Mouse (Mus musculus) brain, embryonic 14.5 days (tissue): ENCODE measurements around the gene Timm29. TPM values are rescaled to one million over a fixed set of nuclear protein-coding genes. Genes with fewer than 3 reads are reported as not detected.

Source experiments
- DNase-seq: peaks from one replicate; pipeline ENCODE4 v3.0.0-alpha.2; 2011; ENCODE audit warnings: low read depth
- CTCF ChIP-seq: fragments of 200-500 bp; IDR thresholded peaks from 2 replicates; pipeline ENCODE4 v1.5.1; 2012; ENCODE audit warnings: inconsistent platforms, mild to moderate bottlenecking, moderate library complexity, borderline replicate concordance; ENCODE audit not compliant: insufficient read depth, insufficient read length; ENCODE audit errors: extremely low read depth
- POLR2A ChIP-seq: fragments of 200-500 bp; IDR thresholded peaks from 2 replicates; pipeline ENCODE4 v1.6.1; 2012; ENCODE audit warnings: mild to moderate bottlenecking, inconsistent platforms, borderline replicate concordance; ENCODE audit not compliant: poor library complexity, insufficient read depth, insufficient read length, severe bottlenecking; ENCODE audit errors: extremely low read depth
- polyA plus RNA-seq: library from polyadenylated mRNA; depleted of rRNA; stranded (reverse); fragments of >200 nt; gene quantifications from 2 replicates; pipeline ENCODE4 v1.2.3, GENCODE M21; 2012

Gene Timm29
- polyA plus RNA-seq, 1 experiment: 80.7 TPM

DNA sequence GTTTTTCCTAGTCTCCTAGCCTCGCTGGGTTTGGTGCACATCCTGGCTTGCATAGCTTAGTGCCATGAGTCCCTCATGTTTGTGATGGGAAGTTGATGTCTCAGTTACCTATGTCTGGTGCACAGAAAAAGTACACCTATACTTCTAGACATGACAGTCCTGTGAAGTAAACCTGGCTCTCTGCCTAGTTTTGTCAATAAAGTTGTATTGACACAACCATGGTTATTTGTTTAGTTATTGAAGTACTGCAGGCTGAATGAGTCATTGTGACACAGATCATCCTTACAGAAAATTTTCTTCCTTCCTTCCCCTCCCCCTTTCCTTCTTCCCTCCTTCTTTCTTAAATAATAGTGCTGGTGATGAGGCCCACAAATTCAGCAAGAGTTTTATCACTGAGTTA, 28.1 kb upstream of the Timm29 start:
- no peak for DNase-seq
- TF ChIP-seq CTCF: no peak
- TF ChIP-seq POLR2A: no peak

DNA sequence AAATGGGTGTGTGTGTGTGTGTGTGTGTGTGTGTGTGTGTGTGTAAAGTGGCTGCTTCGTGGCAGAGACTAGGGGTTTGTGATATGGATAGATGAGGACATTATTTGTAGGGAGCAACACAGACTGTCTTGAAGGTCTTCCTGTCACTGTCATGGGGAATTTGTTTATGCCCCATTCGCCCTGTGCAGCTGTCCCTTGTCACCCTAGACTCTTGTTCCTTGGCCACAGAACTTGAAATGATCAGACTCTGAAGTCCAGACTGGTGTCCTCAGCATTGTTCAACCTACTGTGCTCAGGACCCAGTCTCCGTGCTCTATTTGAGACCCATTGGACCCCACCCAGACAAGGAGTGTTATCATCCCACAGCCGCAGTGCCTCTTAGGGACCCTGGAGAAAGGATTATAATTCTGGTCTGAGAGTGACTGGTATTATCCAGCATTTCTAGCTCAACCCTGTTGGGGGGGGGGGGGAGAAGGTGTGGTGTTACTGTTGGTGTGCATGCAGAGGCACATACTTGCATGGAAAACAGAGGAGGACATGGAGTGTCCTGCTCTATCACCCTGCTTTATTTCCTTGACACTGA, 27.4 kb upstream of the Timm29 start:
- no peak for DNase-seq
- no peak for TF ChIP-seq POLR2A
- TF ChIP-seq CTCF: no peak

DNA sequence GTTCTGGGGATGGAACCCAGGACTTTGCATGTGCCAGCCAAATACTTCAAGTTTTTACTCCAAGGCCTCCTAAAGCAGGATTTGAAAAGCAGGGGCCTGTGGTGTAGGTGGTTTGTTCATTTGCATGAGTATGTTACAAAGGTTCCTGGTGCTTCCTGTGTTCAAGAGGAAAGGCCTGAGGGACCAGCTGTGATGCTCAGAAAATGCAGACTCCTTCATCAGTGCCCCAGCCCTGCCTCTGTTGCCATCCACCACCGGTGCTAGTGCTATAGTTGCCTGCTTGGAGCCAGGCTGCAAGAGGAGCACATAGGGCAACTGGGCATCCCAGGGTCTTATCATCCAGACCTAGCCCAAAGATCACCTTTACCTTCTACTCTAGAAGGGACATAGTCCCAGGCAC, 26.0 kb upstream of the Timm29 start:
- DNase-seq: no peak
- TF ChIP-seq CTCF (no peak), POLR2A (no peak)

DNA sequence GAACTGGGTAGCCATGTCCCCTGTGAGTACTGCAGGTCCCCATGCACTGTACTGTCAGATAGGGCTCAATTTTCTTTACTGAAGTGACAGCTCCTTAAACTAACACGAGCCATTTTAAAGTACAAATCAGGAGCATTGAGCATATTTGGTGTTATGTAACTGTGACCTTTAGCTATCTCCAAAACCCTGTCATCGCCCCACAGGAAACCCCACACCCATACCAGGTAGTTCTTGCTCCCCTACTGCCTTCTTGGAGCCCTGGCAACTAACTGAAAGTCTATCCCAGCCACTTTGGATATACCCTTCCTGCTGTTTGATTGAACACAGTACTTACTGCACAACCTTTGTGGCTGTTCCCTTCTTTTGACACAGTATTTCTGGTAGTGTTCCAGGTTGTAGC, 25.5 kb upstream of the Timm29 start:
- DNase-seq: no peak
- TF ChIP-seq POLR2A (no peak), CTCF (no peak)

DNA sequence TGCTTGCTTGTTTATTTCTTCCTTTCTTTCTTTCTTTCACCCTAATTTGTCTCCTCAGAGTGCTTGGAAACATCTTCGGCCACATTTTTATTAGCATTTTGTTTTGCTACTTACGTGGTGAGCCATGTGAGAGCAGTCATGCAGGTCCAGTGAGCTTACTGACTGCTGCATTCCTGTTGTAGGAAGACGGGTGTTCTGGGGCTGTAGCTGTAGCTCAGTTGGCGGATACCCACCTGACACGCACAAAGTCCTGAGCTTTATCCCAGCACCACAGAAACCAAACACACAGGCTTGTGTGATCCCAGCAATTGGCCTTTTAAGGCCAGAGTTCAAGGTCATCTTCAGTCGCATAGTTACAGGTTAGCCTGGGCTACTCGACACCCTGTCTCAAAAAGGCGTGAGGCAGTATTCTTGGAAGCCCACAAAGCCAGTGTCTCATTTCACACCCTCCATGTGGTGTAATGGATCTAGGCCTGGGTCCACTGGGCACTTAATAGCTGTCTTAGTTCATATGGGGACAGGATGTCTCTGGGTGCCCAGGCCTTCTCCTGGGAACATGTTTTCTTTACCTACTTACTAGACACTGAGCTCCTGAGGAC, 23.8 kb upstream of the Timm29 start:
- no peak for TF ChIP-seq CTCF
- TF ChIP-seq POLR2A: no peak
- DNase-seq: no peak

DNA sequence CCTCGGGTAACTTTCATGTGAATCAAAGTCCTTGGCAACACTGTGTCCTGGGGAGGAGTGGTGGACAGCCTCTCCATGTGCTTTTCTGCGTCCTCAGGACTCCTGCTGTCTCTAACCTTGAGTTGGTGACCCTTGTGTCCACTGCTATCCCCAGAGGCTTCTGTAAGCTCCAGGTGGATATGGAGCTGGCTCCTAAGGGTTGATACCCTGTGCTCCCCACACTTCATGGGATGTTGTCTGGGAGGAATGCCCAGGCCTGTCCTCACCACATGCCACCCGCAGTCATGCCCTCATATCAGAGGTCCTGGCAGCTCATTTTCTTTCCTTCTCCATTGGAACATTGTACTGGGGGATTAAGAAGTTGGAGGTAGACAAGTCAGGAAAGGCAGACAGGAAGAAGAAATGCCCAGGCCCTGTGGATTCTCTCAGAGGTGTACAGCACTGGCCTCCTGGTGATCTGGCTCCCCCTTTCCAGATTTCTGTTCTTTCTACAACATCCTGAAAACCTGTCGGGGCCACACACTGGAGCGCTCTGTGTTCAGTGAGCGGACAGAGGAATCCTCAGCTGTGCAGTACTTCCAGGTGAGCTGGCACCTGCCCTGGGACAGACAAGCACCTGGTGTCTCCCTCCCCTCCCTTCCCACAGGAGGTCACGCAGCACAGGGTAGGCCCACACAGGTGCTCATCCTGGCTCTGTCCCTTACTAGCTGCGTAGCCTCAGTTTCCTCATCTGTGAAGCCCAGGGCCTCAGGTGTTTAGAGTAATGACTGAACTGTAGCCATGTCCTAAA, 18.3 kb upstream of the Timm29 start:
- no peak for DNase-seq
- no peak for TF ChIP-seq POLR2A
- no peak for TF ChIP-seq CTCF

DNA sequence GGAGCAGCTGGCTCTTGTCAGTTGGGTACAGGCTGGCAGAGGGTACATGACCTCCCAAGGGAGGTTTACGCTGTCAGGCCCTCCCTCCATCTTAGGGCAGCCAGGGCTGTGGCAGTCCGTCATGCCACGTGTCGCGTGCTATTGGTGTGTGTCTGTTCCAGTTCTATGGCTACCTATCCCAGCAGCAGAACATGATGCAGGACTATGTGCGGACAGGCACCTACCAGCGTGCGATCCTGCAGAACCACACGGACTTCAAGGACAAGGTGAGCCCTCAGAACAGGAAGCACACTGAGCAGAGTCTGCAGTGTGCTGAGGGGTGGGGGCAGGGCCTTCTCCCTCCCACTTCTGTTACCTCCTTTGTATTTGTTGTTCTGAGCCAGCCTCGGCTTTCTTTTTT, 17.3 kb upstream of the Timm29 start:
- TF ChIP-seq CTCF (no peak), POLR2A (no peak)
- no peak for DNase-seq

DNA sequence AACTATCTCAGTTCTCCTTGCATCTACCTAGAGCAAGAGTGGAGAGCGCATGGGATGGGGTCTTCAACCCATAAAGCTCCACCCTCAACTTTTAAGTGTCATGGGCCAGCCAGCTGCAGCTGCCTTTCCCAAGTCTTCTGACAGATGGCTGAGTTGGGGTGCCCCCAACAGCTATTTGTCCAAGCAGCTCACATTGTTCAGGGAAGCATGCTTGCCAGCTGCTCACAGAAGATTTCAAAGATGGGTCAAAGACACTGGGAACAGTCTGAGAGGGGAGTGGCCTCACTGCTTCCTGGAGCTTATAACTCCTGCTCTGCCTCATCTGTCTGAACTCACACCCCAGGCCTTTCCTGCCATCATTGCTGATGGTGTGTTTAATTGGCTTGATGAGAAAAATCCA, 16.2 kb upstream of the Timm29 start:
- peak; percentile 28 for DNase-seq
- TF ChIP-seq POLR2A (no peak), CTCF (no peak)

DNA sequence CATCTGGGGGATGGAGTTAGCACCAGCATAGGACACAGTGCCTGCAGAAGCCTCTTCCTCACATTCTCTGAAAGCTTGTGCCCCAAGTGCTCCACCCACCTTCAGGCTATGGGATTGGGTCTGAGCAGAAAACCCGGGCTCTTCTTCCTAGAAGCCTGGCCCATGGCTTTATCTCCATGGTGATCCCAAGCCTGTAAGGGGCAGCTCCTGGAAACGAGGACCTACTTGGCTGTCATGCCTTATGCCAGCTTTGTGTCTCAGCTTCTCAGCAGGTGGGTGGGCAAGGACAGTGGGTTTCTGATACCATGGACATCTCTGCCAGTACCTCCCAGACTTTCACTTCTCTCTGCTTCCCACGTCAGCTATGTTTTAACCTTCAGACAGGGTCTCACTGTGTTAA, 14.3 kb upstream of the Timm29 start:
- no peak for DNase-seq
- TF ChIP-seq POLR2A: no peak
- TF ChIP-seq CTCF: no peak

DNA sequence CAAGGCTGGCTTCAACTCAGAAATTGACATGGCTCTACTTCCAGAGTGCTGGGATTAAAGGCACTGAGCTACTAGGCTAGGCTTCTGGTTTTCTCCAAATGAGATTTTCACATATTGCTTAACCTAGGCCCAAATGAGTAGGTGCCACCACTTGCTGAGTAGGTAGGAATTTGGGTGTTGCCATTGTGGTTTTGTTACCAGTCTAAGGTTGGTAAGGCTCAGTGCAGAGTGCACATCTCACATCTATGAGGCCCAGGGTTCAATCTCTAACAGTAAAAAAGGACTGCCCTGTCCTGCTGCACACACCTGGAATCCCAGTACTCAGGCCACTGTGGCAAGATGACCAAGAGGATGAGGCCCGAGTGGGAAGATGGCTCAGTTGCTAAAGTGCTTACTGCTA, 7.1 kb upstream of the Timm29 start:
- no peak for DNase-seq
- no peak for TF ChIP-seq POLR2A
- no peak for TF ChIP-seq CTCF

DNA sequence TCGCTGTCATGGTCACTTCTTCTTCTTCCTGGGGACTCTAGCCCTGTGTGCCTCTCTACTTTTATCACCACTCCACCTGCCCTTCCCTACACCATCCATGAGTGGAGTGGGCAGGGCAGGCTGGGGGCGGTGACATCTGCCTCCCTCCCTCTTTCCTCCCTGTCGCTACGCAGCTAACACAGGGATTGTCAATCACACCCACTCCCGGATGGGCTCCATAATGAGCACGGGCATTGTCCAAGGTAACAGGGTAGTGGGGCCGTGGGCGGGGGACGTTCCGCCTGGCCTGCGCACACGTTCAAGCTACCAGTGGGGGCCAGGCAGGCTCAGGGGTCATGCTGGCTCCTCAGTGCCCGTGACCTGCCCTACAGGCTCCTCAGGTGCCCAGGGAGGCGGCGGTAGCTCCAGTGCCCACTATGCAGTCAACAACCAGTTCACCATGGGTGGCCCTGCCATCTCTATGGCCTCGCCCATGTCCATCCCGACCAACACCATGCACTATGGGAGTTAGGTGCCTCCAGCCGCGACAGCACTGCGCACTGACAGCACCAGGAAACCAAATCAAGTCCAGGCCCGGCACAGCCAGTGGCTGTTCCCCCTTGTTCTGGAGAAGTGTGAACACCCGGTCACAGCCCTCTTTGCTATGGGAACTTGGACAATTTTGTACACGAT, 4.7 kb upstream of the Timm29 start:
- TF ChIP-seq CTCF (no peak), POLR2A (no peak)
- no peak for DNase-seq
